Mouse (Mus musculus) heart, embryonic 11.5 days (tissue): ENCODE data around the gene Efcab8. TPM values are rescaled to one million over a fixed set of nuclear protein-coding genes. Genes with fewer than 3 reads are reported as not detected.
"Not testable (repeated sequence)": the region's sequence is repeated elsewhere in the genome, so short reads cannot be mapped to it uniquely, and the experiment has no call there.

Source experiments
- ATAC-seq: fragments of 200-750 bp; cut with Nextera tagmentation; replicated peaks from 2 replicates; pipeline ENCODE4 v1.8.0; 2017; ENCODE audit warnings: moderate library complexity; ENCODE audit not compliant: insufficient number of reproducible peaks, low FRiP score, low TSS enrichment
- H3K27ac ChIP-seq: fragments of 300-500 bp; sonication (generic); 2 replicates; pipeline ENCODE4 v1.5.1; 2014; ENCODE audit warnings: mild to moderate bottlenecking, low read depth, low read length
- H3K27me3 ChIP-seq: fragments of 300-500 bp; sonication (generic); 2 replicates; pipeline ENCODE4 v1.6.1; 2014; ENCODE audit warnings: mild to moderate bottlenecking, low read length, mixed read lengths; ENCODE audit not compliant: control insufficient read depth, insufficient read depth
- H3K36me3 ChIP-seq: fragments of 300-500 bp; sonication (generic); 2 replicates; pipeline ENCODE4 v1.6.1; 2014; ENCODE audit warnings: mild to moderate bottlenecking, low read length, moderate library complexity, mixed read lengths; ENCODE audit not compliant: control insufficient read depth, insufficient read depth
- H3K4me1 ChIP-seq: fragments of 300-500 bp; sonication (generic); 2 replicates; pipeline ENCODE4 v1.6.1; 2014; ENCODE audit warnings: low read length; ENCODE audit not compliant: control insufficient read depth, insufficient read depth
- H3K4me2 ChIP-seq: fragments of 300-500 bp; sonication (generic); 2 replicates; pipeline ENCODE4 v1.6.1; 2014; ENCODE audit warnings: mild to moderate bottlenecking, moderate library complexity
- H3K4me3 ChIP-seq: fragments of 300-500 bp; sonication (generic); 2 replicates; pipeline ENCODE4 v1.5.1; 2014; ENCODE audit warnings: low read depth, low read length
- H3K9ac ChIP-seq: fragments of 300-500 bp; sonication (generic); 2 replicates; pipeline ENCODE4 v1.6.1; 2014; ENCODE audit warnings: mild to moderate bottlenecking, low read depth, low read length, moderate library complexity
- H3K9me3 ChIP-seq: fragments of 300-500 bp; sonication (generic); replicated peaks from 2 replicates; pipeline ENCODE4 v1.6.1; 2016; ENCODE audit warnings: low read length; ENCODE audit not compliant: control insufficient read depth
- WGBS: fragments of 180-500 bp; shearing (Covaris S2); extraction: QIAGEN DNeasy Blood & Tissue Kit; methylation state at CpG from one replicate; pipeline ENCODE4 v1.1.7; 2014; ENCODE audit not compliant: insufficient replicate concordance; 5-methylcytosine and 5-hydroxymethylcytosine counted together
- polyA plus RNA-seq: library from polyadenylated mRNA; unstranded; fragments of >200 nt; fragmentation: Nextera tagmentation; extraction: Ambion mirVana; gene quantifications from 2 replicates; pipeline ENCODE4 v1.2.1, GENCODE M21; 2014

The Efcab8 gene
- polyA plus RNA-seq, 1 experiment from 2014 or later, result not detected

- Histone ChIP-seq H3K9ac (no peak overlapping the region), H3K4me3 (no peak overlapping the region), H3K27ac (no peak overlapping the region), H3K27me3 (no peaks in the 10 kb centered on the region), H3K4me1 (peaks cover 28% of the 10 kb centered on the region), H3K9me3 (no peaks in the 10 kb centered on the region), H3K4me2 (no peak overlapping the region), H3K36me3 (no peaks in the 10 kb centered on the region)
- ATAC-seq, result no peak
- 79% methylated on average over 8 of the region's 8 CpGs for WGBS
These were observed 28.4 kb downstream of the Efcab8 start for GRCm38 (mm10) chr2:153808146-153808545.

- Histone ChIP-seq H3K27me3 (no peaks in the 10 kb centered on the region), H3K4me2 (no peak overlapping the region), H3K9ac (no peak overlapping the region), H3K4me3 (no peak overlapping the region), H3K9me3 (no peaks in the 10 kb centered on the region), H3K36me3 (no peaks in the 10 kb centered on the region), H3K4me1 (peaks cover 28% of the 10 kb centered on the region), H3K27ac (no peak overlapping the region)
- ATAC-seq, result no peak
- 54% methylated on average over 6 of the region's 6 CpGs for WGBS
These were observed 29.1 kb downstream of the Efcab8 start for GRCm38 (mm10) chr2:153808841-153809240.

- WGBS, result 40% methylated on average over 3 of the region's 3 CpGs
- Histone ChIP-seq H3K36me3 (no peaks in the 10 kb centered on the region), H3K9me3 (no peaks in the 10 kb centered on the region), H3K27ac (no peak overlapping the region), H3K9ac (no peak overlapping the region), H3K27me3 (no peaks in the 10 kb centered on the region), H3K4me3 (no peak overlapping the region), H3K4me2 (no peak overlapping the region), H3K4me1 (peaks cover 28% of the 10 kb centered on the region)
- ATAC-seq, result no peak
These were observed 30.2 kb downstream of the Efcab8 start for GRCm38 (mm10) chr2:153809921-153810320.

- no peak overlapping the region for H3K4me3 ChIP-seq
- no peaks in the 10 kb centered on the region; the same call in 1 of the 2 replicates for H3K27me3 ChIP-seq
- H3K4me1 ChIP-seq, result 0 out of 2 replicates have a peak, but pooled peaks cover 3% of the 10 kb centered on the region
- H3K27ac ChIP-seq, result no peak overlapping the region
- H3K36me3 ChIP-seq, result no peaks in the 10 kb centered on the region
- no peaks in the 10 kb centered on the region for H3K9me3 ChIP-seq
- no peak overlapping the region for H3K9ac ChIP-seq
- no peak for ATAC-seq
- H3K4me2 ChIP-seq, result no peak overlapping the region
- WGBS, result 77% methylated on average over 2 of the region's 2 CpGs
These were observed 42.3 kb downstream of the Efcab8 start for GRCm38 (mm10) chr2:153822005-153822543.

GRCm38 (mm10) chr2:153824593-153824992, 44.9 kb downstream of the Efcab8 start:
- no peak overlapping the region for H3K27ac ChIP-seq
- no peak overlapping the region for H3K4me2 ChIP-seq
- no peak for ATAC-seq
- no peaks in the 10 kb centered on the region; the same call in 1 of the 2 replicates for H3K27me3 ChIP-seq
- no peaks in the 10 kb centered on the region for H3K36me3 ChIP-seq
- no peak overlapping the region for H3K4me3 ChIP-seq
- H3K9me3 ChIP-seq, result no peaks in the 10 kb centered on the region
- 0 out of 2 replicates have a peak, but pooled peaks cover 3% of the 10 kb centered on the region for H3K4me1 ChIP-seq
- no peak overlapping the region for H3K9ac ChIP-seq
- 79% methylated on average over 6 of the region's 6 CpGs for WGBS

GRCm38 (mm10) chr2:153825900-153826299, 46.2 kb downstream of the Efcab8 start:
- H3K4me1 ChIP-seq, H3K27me3 ChIP-seq, H3K27ac ChIP-seq, ATAC-seq, H3K36me3 ChIP-seq, H3K9ac ChIP-seq, H3K9me3 ChIP-seq, H3K4me2 ChIP-seq, H3K4me3 ChIP-seq: not testable (repeated sequence)
- WGBS, result 50% methylated on average over 32 of the region's 32 CpGs

- no peaks in the 10 kb centered on the region for H3K36me3 ChIP-seq
- no peak overlapping the region for H3K9ac ChIP-seq
- WGBS, result 76% methylated on average over 8 of the region's 8 CpGs
- no peaks in the 10 kb centered on the region for H3K9me3 ChIP-seq
- no peak overlapping the region for H3K27ac ChIP-seq
- no peak overlapping the region for H3K4me3 ChIP-seq
- no peak overlapping the region for H3K4me2 ChIP-seq
- ATAC-seq, result no peak
- H3K27me3 ChIP-seq, result no peaks in the 10 kb centered on the region; the same call in 1 of the 2 replicates
- 0 out of 2 replicates have a peak, but pooled peaks cover 3% of the 10 kb centered on the region for H3K4me1 ChIP-seq
These were observed 47.6 kb downstream of the Efcab8 start for GRCm38 (mm10) chr2:153827171-153827830.

GRCm38 (mm10) chr2:153828704-153829103, 49.0 kb downstream of the Efcab8 start:
- H3K4me1 ChIP-seq, result 0 out of 2 replicates have a peak, but pooled peaks cover 3% of the 10 kb centered on the region
- H3K27me3 ChIP-seq, result no peaks in the 10 kb centered on the region; the same call in 1 of the 2 replicates
- no peak overlapping the region for H3K27ac ChIP-seq
- WGBS, result 80% methylated on average over 7 of the region's 7 CpGs
- H3K36me3 ChIP-seq, result no peaks in the 10 kb centered on the region
- no peak for ATAC-seq
- no peak overlapping the region for H3K9ac ChIP-seq
- no peak overlapping the region for H3K4me2 ChIP-seq
- H3K9me3 ChIP-seq, result no peaks in the 10 kb centered on the region
- H3K4me3 ChIP-seq, result no peak overlapping the region

- Histone ChIP-seq H3K9me3 (no peaks in the 10 kb centered on the region), H3K4me2 (no peak overlapping the region), H3K4me3 (no peak overlapping the region), H3K27ac (no peak overlapping the region), H3K36me3 (no peaks in the 10 kb centered on the region), H3K9ac (no peak overlapping the region), H3K4me1 (no peaks in the 10 kb centered on the region), H3K27me3 (no peaks in the 10 kb centered on the region)
- whole genome bisulfite sequencing, result 71% methylated on average over 8 of the region's 8 CpGs
- no peak for ATAC-seq
These were observed 53.6 kb downstream of the Efcab8 start for GRCm38 (mm10) chr2:153833291-153833690.
